Mouse (Mus musculus) adrenal gland, postnatal 10 days (tissue): ENCODE data around the gene Drg1. TPM values are rescaled to one million over a fixed set of nuclear protein-coding genes. Genes with fewer than 3 reads are reported as not detected.
"Not testable (repeated sequence)": the region's sequence is repeated elsewhere in the genome, so short reads cannot be mapped to it uniquely, and the experiment has no call there.

Experiments used
- DNase-seq: peaks from one replicate; pipeline ENCODE4 v3.0.0; 2021; ENCODE audit warnings: mixed read lengths
- total RNA-seq, 2 experiments: library from RNA; stranded (reverse); gene quantifications; 2 replicates each; pipeline ENCODE4 v1.2.3; 2021

Drg1 gene
- total RNA-seq, 2 experiments from 2014 or later: 84.3 to 91.6 TPM

DNA sequence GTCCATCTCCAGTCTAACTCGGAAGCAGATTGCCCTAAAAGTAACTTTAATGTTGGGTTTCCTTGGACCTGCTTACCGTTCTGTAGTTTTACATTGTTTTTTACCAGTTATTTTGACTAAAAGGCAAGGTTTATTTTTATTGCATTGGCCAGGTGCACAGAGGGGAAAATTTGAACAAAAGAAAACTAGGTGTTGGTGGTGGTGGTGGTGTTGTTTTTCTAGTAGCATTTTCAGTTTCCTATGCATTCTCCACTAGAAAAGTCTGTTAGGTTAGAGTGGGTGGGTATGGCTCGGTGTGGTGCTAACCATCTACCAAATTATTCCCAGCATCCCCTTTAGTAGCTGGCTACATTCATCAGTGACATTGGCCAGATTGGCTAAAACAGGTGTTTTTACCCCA, 59.4 kb downstream of the Drg1 start:
- no peak for DNase-seq

DNA sequence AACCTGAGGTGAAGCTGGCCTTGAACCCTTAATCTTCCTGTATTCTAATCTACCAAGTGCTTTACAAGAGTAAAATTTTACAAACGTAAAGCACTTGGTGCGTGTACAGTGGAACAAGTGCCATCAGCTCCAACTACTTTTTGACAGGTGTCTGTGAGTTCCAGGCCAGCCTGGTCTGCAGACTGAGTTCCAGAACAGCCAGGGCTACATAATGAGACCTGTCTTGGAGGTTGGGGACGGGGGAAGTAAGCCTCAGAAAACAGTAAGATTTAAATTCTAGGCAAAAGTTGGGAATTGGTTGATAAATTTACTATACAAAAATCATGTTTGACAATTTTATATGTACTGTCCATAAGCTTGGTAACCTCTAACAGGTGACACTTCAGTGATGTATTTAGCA, 61.0 kb downstream of the Drg1 start:
- no peak for DNase-seq

DNA sequence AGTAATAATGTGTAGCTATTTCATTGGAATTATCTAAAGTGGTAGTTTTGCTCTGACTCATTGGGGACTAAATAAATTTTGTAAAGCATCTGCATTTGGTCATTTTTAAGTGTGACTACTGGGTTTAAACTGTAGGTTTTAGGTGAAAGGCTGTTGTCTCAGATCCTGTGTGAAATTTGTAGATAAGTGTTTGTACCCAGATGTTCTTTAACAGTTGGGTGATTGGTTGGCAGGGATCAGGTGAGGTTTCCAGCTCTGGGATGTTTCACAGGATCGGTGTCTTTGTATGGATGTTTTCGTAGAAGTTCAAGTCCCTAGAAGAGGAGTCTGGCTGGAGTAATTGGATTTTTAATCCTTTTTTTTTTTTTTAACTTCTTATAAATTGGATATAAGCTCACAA, 62.4 kb downstream of the Drg1 start:
- no peak for DNase-seq

DNA sequence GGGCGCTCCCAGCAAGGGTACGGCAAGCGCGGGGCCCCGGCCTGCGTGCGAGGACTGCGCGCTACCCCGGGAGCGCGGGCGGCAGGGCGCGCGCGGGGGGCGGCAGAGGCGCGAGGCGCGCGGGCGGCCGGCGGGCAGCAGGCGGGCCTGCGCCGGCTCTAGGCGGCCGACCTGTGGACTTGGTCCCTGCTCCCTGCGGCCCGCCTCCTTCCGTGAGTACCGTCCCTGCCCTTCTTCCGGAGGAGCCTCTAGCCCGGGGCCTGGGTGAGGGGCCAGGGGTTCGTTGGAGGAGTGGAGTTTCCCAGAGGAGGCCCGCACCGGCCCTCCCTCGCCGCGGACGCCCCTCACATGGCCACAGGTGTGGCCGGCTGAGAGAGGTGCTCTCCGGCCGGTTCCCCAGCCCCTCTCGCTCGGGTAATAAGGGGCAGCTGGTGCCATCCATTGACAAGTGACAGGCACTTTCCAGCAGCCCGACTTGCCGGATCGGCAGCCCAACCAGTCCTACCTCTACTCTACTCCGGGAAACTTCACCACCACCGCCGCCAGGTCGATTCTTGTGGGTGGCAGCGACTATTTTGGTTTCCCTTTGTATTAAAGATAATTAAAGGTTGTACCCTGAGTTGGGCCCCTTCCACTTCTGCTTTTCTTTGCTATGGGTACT, 63.3 kb downstream of the Drg1 start:
- DNase-seq: peak; percentile 69

DNA sequence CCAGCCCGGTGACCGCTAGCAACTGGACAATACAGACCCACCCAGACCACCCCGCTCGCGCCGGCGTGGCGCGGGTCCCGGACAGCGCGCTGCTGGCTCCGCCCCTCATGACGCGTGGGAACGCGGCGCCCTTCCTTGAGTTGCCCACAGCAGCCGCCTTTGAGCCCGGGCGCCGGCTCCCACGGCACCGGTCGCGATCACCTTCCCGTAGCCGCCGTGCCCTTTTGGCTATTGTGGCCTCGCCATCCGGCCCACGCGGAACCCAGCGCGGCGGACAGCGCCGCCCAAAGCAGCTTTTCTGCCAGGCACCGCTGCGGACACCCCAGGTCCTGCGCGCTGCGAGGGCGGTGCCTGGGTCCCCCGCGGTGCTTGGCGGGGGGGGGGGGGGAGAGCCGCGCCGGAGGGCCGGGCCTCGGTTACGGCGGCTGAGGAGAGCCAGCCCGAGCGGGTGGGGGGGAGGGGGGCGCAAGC, 63.9 kb downstream of the Drg1 start, which contains the start of gene Eif4enif1:
Gene Eif4enif1 (plus strand): TSS at position 162 of the 471 bp plus-strand sequence.
- peak; percentile 93 for DNase-seq

DNA sequence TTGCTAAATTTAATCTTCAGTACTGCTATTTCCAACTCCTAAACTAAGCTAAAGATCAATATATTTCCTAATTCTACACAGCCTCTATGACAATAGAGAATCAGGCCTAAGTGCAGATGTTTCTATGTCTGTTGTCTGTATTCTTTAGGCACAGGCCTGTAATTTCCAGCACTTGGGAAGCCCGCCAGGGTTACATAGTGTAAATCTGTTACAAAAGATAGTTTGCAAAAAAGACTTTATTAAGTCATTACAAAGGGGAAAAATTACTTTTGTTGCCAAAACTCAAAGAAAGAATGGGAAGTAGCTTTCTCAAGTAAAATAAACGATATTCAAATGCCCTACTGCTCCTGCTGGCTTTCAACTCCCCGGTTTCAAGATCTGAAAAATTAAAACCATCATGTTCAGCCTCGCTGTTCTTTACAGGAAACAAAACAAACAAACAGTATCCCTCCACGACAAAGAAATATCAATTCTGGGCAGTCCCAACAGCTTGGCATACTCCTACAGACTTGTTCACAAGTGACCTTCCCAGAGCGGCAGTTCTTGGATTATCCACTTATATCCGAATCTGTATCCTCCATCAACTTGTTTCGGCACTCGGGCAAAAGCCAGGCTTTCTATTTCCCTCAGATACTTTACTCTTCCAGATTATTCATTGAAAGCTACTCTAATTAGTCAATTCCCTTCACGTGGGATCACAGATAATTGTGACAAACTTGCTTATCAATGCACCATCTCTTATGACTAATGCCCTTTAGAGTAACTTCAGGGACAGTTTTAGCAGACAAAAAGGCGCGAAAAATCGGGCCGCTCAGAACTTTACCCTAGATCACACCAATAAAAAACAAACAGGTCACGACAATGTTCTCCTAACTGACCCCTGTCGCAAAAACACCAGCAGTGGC, 64.6 kb downstream of the Drg1 start:
- DNase-seq: peak; percentile 19

DNA sequence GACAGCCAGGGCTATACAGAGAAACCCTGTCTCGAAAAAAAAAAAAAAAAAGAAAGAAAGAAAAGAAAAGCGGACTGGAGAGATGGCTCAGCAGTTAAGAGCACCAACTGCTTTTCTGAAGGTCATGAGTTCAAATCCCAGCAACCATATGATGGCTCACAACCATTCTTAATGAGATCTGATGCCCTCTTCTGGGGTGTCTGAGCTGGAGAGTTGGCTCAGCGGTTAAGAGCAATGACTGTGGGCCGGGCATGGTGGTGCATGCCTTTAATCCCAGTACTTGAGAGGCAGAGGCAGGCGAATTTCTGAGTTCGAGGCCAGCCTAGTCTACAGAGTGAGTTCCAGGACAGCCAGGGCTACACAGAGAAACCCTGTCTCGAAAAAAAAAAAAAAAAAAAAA, 65.6 kb downstream of the Drg1 start:
- DNase-seq: not testable (repeated sequence)

DNA sequence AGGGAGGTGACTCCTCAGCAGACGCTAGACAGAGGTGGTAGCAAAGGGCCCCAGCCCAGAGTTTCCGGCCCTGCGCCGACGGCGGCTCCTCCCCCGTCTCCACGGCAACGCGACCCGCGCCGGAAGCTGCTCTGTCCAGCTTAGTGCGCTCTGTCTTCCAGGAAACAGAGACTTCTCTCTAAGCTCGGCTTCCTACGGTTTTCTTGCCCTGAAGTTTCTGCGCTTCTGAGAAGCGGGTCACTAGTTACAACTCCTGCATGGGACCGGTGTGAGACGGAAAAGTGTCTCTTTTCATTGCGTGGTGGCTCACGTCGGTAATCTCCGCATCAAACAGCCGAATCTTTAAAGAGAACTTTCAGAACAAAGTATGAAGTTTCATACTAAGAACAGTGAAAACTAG, 72.9 kb downstream of the Drg1 start, which contains the start of gene Sfi1:
Gene Sfi1 (minus strand): TSS at position 101 of the 400 bp plus-strand sequence.
- DNase-seq: no peak

DNA sequence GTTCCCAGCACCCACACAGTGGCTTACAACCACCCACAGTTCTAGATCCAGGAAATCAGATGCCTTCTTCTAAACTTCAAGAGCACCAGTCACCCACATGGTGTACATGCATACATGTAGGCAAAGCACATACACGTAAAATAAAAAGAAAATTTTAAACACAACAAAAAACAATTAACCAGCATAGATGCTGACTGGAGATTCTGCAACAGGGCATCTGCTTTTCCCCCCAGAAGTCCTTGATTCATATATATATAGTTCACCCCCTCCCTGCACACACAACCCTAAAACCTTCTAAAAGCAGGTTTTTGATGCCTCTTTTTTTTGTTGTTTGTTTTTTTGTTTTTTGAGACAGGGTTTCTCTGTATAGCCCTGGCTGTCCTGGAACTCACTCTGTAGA, 83.5 kb downstream of the Drg1 start:
- not testable (repeated sequence) for DNase-seq

DNA sequence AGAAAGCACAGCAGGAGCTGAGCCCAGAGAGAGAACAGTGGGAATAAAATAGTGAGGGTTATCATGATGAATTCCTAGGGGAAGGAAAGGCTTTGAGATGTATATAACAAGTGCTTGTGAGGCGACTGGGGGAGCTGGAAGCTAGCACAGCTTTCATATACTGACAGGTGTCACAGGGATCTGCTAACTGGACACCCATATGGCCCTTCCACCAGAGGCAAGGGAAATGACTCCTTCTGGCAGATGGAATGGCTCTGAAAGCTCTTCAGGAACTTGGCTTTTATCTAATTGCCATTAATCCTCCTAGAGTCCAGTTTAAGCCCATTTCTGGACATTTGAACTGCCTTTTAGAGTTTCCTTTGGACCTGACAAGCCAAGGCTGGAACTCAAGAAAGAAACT, 84.2 kb downstream of the Drg1 start:
- not testable (repeated sequence) for DNase-seq

DNA sequence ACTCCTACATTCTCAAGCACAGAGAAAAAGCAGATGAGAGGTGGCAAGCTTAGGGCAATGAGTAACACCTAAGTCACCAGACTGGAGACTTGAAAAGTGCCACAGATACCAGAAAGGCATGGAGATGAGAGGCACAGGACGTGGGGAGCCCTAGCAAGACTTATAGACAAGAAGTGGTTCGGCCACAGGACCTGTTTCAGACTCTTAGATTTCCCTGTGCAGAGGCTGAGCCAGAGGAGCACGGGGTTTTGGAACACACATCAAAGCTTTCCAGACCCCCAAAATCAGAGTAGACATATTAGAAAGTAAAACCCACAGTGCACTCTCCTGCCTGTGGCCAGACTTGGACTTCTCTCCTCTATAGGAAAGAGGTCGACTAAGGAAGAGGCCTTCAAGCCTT, 85.0 kb downstream of the Drg1 start:
- DNase-seq: peak; percentile 66

DNA sequence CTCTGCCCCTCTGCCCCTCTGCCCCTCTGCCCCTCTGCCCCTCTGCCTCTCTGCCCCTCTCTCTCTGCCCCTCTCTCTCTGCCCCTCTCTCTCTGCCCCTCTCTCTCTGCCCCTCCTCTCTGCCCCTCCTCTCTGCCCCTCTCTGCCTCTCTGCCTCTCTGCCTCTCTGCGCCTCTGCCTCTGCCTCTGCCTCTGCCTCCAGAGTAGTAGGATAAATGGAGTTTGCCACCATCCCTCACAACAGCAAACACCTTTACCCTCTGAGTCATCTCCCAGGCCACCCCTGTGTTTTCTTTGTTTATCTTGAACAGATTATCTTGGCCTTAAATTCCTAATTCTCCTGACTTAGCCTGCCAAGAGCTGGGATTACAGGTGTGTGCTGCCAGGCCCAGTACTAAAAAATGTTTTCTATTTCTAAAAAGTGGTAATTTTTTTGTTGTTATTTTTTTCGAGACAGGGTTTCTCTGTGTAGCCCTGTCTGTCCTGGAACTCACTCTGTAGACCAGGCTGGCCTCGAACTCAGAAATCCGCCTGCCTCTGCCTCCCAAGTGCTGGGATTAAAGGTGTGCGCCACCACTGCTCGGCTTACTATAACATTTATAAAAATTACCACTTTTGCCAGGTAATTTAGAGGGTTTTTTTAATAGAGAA, 85.6 kb downstream of the Drg1 start:
- DNase-seq: not testable (repeated sequence)

DNA sequence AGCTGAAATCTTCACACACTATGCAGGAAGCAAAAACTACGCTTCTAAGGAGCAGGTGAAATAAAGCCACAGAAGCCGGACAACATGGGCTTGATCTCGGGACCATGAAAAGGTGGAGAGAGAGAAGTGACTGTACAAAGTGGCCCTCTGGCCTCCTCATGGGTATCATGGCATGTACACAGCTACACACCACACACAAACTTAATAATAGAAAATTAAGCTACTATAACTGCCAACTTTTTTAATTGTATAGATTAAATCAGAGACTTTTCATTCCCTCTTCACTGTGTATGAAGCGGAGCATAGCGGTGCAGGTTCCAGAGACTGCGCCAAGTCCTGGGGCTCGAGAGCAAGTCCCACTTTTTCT, 86.5 kb downstream of the Drg1 start:
- not testable (repeated sequence) for DNase-seq

DNA sequence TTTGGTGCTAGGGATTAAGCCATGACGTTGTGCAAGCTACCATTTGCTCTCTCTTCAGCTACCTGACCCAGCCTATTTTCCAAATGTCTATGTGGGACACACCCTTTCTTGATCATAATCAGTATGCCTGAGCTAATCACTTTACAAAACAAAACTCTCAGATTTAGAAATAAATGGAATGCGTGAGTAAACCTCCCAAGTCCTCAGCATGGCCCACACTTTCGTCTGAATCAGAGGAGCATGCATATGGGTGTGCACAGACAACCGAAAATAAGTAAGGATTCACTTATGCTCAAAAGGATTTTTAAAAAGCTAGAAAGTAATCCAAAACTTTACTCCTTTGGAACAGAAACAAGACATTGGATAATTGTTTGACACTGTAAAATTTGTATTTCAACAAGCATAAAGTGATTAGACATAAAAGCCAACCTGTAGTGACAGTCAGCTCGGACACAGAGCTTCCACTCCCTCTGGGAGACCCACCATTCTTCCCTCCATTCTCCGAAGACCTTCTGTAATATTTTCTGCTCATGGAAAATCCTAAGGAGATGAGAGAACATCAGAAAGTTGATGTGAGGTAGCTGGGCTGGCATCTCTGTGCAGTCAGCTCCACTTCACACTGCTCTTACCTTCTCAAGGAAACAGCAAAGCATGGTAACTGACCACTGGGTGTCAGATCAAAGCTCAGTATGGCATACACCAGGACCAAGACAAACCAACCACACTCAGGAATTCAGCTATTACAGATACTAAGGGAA, 87.1 kb downstream of the Drg1 start:
- peak; percentile 44 for DNase-seq

DNA sequence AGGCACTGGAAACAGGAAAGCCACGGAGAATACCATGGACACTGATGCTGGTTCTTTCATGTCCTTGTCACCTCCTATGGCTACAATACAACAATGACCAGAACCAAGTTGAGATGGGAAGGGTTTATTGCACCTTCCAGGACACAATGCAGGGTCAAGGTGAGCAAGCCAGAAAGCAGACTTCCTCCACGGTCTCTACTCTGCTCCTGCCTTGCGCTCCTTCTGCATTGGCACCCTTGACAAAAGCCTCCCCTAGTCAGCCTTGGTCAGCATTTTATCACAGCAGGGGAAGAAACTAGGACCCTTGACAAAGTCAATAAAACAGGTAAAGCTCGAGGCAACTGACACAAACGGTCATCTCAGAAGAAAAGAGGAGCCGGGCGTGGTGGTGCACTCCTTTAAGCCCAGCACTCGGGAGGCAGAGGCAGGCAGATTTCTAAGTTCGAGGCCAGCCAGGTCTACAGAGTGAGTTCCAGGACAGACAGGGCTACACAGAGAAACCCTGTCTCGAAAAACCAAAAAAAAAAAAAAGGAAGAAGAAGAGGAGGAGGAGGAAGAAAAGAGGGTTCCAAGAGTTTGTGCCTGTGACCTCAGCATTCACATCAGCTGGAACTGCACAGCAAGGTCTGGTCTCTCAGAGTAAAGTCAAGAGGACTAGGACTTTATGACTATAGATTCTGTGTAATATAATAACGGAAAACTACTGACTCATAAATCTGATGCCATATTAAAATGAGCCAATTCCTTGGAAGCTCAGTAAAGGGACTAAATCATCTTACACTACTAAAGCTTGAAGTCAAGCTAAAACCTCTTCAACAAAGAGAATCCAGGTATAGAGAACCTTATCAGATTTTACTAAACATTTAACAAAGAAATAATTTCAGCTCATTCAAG, 92.5 kb downstream of the Drg1 start:
- DNase-seq: peak; percentile 62

DNA sequence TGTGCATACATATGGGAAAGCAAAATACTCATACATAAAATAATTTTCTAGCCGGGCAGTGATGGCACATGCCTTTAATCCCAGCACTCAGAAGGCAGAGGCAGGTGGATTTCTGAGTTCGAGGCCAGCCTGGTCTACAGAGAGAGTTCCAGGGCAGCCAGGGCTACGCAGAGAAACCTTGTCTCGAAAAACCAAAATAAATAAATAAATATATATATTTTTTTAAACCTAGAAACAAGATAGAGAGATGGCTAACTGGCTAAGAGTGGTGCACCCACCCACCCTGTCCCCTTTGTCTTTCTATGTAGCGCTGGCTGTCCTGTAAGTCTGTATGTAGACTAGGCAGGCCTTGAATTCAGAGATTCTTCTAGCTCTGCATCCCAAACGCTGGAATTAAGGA, 93.7 kb downstream of the Drg1 start:
- not testable (repeated sequence) for DNase-seq

DNA sequence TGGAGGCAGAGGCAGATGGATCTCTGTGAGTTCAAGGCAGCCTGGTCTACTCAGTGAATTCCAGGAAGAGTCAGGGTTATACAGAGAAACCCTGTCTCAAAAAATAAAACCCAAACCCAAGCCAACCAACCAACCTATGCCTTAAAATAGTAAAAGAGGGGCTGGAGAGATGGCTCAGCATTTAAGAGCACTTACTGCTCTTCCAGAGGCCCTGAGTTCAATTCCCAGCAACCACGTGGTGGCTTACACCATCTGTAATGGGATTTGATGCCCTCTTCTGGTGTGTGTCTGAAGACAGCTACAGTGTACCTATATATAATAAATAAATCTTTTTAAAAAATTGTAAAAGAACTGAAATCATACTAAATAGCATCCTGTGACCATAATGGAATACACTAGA, 94.3 kb downstream of the Drg1 start:
- DNase-seq: peak; percentile 49

DNA sequence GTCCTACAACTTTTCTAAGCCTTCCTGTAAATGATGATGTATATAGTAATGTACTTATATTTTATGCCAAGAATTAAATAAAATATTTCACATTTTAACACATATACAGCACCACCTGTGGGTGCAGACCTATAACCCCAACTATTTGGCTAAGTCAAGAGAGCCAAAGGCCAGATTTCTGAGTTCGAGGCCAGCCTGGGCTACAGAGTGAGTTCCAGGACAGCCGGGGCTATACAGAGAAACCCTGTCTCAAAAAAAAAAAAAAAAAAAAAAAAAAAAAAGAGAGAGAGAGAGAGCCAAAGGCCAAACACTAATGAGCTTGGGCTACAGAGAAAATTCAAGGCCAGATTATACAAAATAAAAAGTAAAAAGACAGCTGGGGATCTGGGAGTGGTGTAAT, 97.2 kb downstream of the Drg1 start:
- DNase-seq: peak; percentile 35

DNA sequence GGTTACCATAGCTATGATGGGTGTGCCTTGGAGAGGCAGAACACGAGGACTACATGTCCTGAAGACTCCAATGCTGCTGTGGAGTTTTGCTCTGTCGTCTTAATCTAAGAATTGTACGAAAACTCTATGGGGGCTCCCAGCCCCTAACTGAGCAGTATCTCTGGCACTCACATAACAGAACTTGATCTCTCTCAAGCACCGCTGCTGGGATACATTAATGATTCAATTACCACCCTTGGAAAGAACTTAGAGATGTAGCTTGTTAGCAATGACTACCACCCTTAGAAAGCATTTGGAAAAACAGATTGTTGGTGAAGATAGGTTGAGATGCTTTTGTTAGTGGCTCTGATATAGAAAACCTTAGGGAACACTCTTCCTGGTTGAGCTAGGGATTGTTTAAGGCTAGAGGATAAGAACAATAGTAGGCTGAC, 98.6 kb downstream of the Drg1 start:
- DNase-seq: peak; percentile 31

DNA sequence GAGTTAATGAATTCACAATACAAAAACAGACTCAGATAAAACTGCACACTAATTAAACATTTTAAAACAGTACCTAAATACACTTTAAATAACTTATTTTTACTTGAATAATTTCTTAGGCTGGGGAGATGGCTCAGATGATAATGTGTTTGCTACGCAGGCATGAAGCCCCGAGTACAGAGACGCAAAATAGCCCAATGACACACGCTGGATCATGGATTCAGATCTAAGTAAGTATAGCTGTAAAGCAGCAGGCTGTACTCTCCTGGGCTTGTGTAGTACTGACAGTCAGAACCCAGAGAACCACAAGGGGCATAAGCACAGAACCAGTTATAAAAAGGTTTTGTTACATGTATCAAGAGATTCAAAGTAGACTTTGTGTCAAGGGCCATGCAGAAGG, 99.1 kb downstream of the Drg1 start:
- not testable (repeated sequence) for DNase-seq

DNA sequence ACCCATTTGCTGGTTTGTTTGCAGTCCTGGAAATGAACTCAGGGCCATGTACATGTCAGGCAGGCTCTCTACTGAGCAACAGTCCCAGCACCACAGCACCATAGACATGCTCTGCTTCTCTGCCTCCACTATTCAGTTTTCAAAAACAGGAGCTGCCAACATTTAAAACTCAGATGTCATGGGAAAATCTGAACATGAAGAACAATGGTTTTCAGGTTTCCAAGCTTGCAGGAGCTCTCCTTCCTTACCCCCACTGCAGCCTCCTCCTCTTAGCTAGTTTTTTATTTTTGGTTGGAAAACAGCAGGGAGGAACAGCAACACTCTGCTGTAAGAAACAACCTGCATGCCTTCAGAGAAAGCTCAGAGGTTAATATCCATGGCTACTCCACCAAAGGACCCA, 99.9 kb downstream of the Drg1 start:
- not testable (repeated sequence) for DNase-seq
